Mouse (Mus musculus) liver, postnatal 0 days (tissue): ENCODE results near the gene Ifrd1. TPM values are rescaled to one million over a fixed set of nuclear protein-coding genes. Genes with fewer than 3 reads are reported as not detected.

Experiments used
- ATAC-seq: fragments of 200-750 bp; cut with Nextera tagmentation; 2 replicates; pipeline ENCODE4 v1.8.0; 2017; ENCODE audit warnings: mild to moderate bottlenecking, moderate library complexity
- DNase-seq: peaks from one replicate; pipeline ENCODE4 v3.0.0-alpha.2; 2016
- H3K27ac ChIP-seq: fragments of 300-500 bp; sonication (generic); 2 replicates; pipeline ENCODE4 v1.5.1; 2014; ENCODE audit warnings: antibody characterized with exemption, moderate library complexity, mild to moderate bottlenecking, low read depth
- H3K27me3 ChIP-seq: fragments of 300-500 bp; sonication (generic); 2 replicates; pipeline ENCODE4 v1.6.1; 2014; ENCODE audit warnings: low read length, control low read depth, mixed read lengths; ENCODE audit not compliant: insufficient read depth
- H3K36me3 ChIP-seq: fragments of 300-500 bp; sonication (generic); replicated peaks from 2 replicates; pipeline ENCODE4 v1.6.1; 2014; ENCODE audit warnings: mild to moderate bottlenecking, control low read depth, low read length, moderate library complexity, mixed read lengths; ENCODE audit not compliant: insufficient read depth
- H3K4me1 ChIP-seq: fragments of 300-500 bp; sonication (generic); 2 replicates; pipeline ENCODE4 v1.6.1; 2014; ENCODE audit warnings: antibody characterized with exemption, mild to moderate bottlenecking, control low read depth; ENCODE audit not compliant: insufficient read depth
- H3K4me2 ChIP-seq: fragments of 300-500 bp; sonication (generic); 2 replicates; pipeline ENCODE4 v1.6.1; 2014; ENCODE audit warnings: low read depth, mild to moderate bottlenecking, low read length, moderate library complexity, mixed read lengths
- H3K4me3 ChIP-seq: fragments of 300-500 bp; sonication (generic); 2 replicates; pipeline ENCODE4 v1.5.1; 2014; ENCODE audit warnings: low read depth, low read length
- H3K9ac ChIP-seq: fragments of 300-500 bp; sonication (generic); replicated peaks from 2 replicates; pipeline ENCODE4 v1.6.1; 2014; ENCODE audit warnings: mild to moderate bottlenecking, moderate library complexity
- H3K9me3 ChIP-seq: fragments of 300-500 bp; sonication (generic); 2 replicates; pipeline ENCODE4 v1.6.1; 2016; ENCODE audit warnings: mild to moderate bottlenecking, control low read depth, low read length, mixed read lengths
- CTCF ChIP-seq: sonication (generic); IDR thresholded peaks from 2 replicates; pipeline ENCODE4 v1.5.1; 2016; ENCODE audit warnings: antibody characterized with exemption, low read depth
- EP300 ChIP-seq: IDR thresholded peaks from 2 replicates; pipeline ENCODE4 v1.6.1; 2016; ENCODE audit warnings: antibody characterized with exemption, low read depth, mild to moderate bottlenecking
- WGBS: fragments of 180-500 bp; shearing (Covaris S2); extraction: QIAGEN DNeasy Blood & Tissue Kit; methylation state at CpG from one replicate; pipeline ENCODE4 v1.1.7; 2014; ENCODE audit not compliant: insufficient replicate concordance; 5-methylcytosine and 5-hydroxymethylcytosine counted together
- polyA plus RNA-seq: library from polyadenylated mRNA; unstranded; fragments of >200 nt; fragmentation: Nextera tagmentation; extraction: Ambion mirVana; gene quantifications from 2 replicates; pipeline ENCODE4 v1.2.1, GENCODE M21; 2015

The Ifrd1 gene
- polyA plus RNA-seq, 1 experiment from 2014 or later = 47.1 TPM

DNA sequence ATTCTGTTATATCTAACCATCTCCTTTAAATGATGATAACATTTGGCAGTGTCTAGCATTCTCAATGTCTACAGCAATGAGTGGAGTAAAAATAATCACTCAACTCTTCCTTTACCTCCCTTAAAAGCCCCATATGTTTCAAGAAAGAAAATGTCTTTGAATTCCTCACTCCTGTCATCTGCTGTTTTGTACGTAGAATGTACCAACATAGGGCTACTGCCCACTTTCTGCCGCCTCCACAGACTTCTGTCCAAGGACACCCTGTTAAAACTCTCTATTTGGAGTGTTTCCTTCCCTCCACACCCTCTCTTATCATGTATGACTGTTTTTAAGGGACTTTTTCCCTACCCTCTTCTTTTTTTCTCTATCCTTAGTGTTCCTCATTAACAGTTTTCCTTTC lies 16.7 kb downstream of the Ifrd1 start:
- H3K9ac ChIP-seq = no peak overlapping the region
- H3K36me3 ChIP-seq = no peaks in the 10 kb centered on the region
- no peak for ATAC-seq
- no peaks in the 10 kb centered on the region for H3K27me3 ChIP-seq
- TF ChIP-seq CTCF (no peak), EP300 (no peak)
- no peak overlapping the region for H3K4me2 ChIP-seq
- 77% methylated on average over 2 of the region's 2 CpGs for WGBS
- no peak overlapping the region for H3K27ac ChIP-seq
- no peak overlapping the region for H3K4me3 ChIP-seq
- no peaks in the 10 kb centered on the region for H3K9me3 ChIP-seq
- DNase-seq = no peak
- no peaks in the 10 kb centered on the region for H3K4me1 ChIP-seq

DNA sequence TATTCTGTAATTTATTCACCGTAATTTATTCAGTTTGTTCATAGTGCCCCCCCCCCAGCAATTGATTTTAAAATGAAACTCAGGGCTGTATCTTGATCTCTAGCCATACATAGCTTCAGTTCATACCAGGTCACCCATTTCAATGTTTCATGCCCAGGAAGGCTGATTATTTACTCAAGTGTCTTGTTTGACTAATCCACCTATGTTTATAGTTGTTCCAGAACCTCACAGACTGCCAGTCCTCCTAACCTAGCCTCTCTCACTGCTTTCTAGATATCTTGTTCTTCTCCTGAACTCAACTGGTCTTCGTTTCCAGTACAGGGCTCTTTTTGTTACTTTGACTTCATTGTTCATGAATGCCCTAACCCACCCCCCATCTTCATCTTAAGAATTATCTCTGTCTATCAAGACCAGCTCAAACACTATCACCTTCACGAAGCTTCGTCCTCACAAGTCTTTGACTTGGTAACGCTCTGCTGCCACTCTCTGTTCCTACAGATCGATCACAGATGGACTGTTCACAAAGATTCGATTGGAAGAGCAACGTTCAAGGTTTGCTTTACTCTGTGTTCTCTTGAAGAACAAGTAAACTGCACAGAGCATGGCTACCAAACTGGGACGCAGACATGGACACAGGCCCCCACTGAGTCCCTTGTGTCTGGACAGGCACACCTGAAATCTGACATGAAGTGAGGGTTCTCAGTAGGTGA lies 24.0 kb downstream of the Ifrd1 start:
- ATAC-seq = no peak
- 85% methylated on average over 9 of the region's 9 CpGs for WGBS
- H3K36me3 ChIP-seq = no peaks in the 10 kb centered on the region
- no peak overlapping the region for H3K9ac ChIP-seq
- H3K9me3 ChIP-seq = no peaks in the 10 kb centered on the region
- H3K4me1 ChIP-seq = peaks cover 15% of the 10 kb centered on the region
- H3K27ac ChIP-seq = no peak overlapping the region
- no peaks in the 10 kb centered on the region for H3K27me3 ChIP-seq
- no peak for TF ChIP-seq EP300
- TF ChIP-seq CTCF = no peak
- no peak for DNase-seq
- H3K4me3 ChIP-seq = no peak overlapping the region
- peak overlapping the region; percentile 76 for H3K4me2 ChIP-seq

DNA sequence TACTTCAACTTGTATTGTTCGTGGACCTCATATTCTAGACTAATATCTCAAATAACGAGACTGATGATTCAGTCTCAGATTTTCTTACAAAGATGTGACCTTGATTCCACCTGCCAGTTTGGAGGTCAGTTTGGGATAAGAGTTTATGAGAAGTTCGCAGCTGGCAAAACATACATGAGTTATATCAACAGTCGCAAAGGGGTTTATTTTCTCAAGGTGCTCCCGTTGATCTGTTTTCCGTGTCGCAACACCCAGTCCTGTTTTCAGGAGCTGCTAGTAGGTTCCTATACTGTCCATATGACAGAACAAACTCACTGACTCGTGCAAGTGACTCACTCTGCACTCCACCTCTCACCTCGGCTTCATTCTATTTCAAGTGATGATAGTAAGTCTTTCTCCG lies 24.6 kb downstream of the Ifrd1 start:
- ATAC-seq = no peak
- peak overlapping the region; percentile 83 for H3K27ac ChIP-seq
- peak overlapping the region; percentile 50; the same call in 1 of the 2 replicates for H3K9ac ChIP-seq
- no peak for DNase-seq
- peak overlapping the region; percentile 76 for H3K4me2 ChIP-seq
- no peaks in the 10 kb centered on the region for H3K9me3 ChIP-seq
- no peaks in the 10 kb centered on the region for H3K27me3 ChIP-seq
- WGBS = 30% methylated on average over 10 of the region's 10 CpGs
- TF ChIP-seq CTCF (no peak), EP300 (no peak)
- H3K4me3 ChIP-seq = peak overlapping the region; percentile 96
- H3K36me3 ChIP-seq = no peaks in the 10 kb centered on the region
- peaks cover 15% of the 10 kb centered on the region for H3K4me1 ChIP-seq

DNA sequence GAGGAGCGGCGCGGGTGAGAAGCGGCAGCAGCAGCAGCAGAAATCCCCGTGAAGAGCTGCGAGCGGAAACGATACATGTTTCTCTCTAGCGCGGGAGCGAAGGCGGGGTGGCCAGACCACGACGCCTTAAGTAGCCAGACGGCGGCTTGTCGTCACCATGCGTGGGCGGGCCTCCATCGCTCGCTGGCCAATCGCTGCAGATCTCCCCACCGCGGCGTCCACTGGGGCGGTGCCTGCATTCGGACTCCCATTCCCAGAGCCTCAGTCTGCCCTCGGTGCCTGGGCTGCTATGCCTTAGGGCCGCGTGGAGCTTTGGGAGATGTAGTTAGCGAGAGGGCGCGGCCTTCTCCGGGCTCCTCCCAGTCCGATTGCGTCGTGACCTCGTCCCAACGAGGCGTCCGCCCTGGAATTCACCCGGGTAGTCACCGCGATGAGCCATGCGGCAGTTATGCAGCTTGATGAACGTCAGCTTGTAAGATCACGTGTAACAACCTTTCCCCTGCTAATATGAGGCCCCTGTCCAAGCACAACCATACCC lies 25.2 kb downstream of the Ifrd1 start:
- under 1% methylated on average over 44 of the region's 47 CpGs for WGBS

DNA sequence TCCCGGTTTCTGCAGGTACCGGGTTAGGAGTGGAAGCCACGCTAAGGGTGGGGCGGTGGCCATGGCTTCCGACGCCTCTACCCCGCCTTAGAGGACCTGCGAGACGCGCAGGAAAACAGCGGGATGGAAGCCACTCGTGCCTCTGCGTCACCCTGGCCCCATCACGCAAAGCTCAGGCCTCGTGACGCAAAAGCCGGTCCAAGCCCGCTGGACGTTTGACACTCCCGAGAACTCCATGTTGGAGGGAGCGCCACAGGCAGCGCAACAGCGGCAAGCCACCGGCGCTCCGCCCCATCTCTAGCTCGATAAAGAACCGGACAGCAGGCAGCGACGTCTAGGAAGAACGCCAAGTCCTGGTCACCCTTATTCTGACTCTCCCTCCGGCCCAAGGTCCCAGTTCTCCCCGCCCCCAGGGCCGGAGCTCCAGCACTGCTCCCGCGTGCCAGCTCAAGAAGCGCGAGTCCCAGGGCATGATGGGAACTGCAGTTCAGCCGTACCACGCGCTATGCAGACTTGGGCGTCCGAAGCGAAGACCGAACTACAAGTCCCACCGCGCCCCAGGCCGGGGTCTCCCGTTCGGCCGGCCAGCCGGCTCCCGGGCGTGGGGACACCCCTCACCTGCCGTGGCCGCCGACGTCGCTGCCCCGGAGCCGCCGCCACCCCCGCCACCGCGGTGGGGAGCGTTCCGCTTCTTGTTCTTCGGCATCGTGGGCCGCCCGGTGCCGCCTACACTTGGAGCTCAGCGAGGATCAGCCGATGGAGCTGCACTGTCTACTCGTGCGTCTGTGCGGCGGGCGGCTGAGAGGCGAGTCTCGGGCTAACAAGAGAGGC lies 25.8 kb downstream of the Ifrd1 start:
- Histone ChIP-seq H3K9ac (peak overlapping the region; percentile 95), H3K4me2 (peak overlapping the region; percentile 76), H3K9me3 (no peaks in the 10 kb centered on the region), H3K27ac (peak overlapping the region; percentile 99), H3K4me1 (peaks cover 20% of the 10 kb centered on the region), H3K36me3 (no peaks in the 10 kb centered on the region; the same call in 1 of the 2 replicates), H3K27me3 (no peaks in the 10 kb centered on the region), H3K4me3 (peak overlapping the region; percentile 96)
- WGBS = under 1% methylated on average over 71 of the region's 81 CpGs
- ATAC-seq (peak; percentile 86), DNase-seq (peak; percentile 92)
- TF ChIP-seq CTCF (no peak), EP300 (no peak)

More for the DNA sequence above, 25.2 kb downstream of the Ifrd1 start:
- Histone ChIP-seq H3K4me1 (peaks cover 15% of the 10 kb centered on the region), H3K9ac (peak overlapping the region; percentile 95), H3K4me2 (peak overlapping the region; percentile 76), H3K27me3 (no peaks in the 10 kb centered on the region), H3K27ac (peak overlapping the region; percentile 99), H3K36me3 (no peaks in the 10 kb centered on the region), H3K4me3 (peak overlapping the region; percentile 96), H3K9me3 (no peaks in the 10 kb centered on the region)
- peak; percentile 93 for ATAC-seq
- TF ChIP-seq EP300 (no peak), CTCF (no peak)
- peak; percentile 98 for DNase-seq

DNA sequence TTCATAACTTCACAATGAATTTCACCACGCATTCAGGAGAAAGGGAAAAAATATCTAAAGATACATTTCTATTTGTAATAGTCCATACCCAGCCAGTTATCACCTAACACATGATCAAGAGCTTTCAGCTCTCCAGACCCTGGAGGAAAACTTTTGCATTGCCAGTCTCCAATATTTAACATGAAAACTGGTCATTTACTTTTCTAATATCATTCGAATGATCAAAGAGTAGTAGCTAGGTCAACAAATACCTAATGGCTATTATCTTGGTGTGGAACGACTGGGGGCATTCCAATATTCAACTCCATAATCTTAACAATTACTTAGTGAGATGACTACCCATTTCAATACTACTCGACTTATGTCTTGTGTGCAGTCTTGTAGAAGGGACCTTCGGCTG lies 26.7 kb downstream of the Ifrd1 start:
- H3K4me1 ChIP-seq = peaks cover 20% of the 10 kb centered on the region
- H3K27ac ChIP-seq = peak overlapping the region; percentile 99; the same call in 1 of the 2 replicates
- peak overlapping the region; percentile 95 for H3K9ac ChIP-seq
- no peak for ATAC-seq
- WGBS = 10% methylated on average over 5 of the region's 5 CpGs
- peaks cover under 1% of the 10 kb centered on the region for H3K36me3 ChIP-seq
- H3K4me3 ChIP-seq = peak overlapping the region; percentile 96
- H3K9me3 ChIP-seq = no peaks in the 10 kb centered on the region
- DNase-seq = no peak
- no peaks in the 10 kb centered on the region for H3K27me3 ChIP-seq
- H3K4me2 ChIP-seq = peak overlapping the region; percentile 76
- TF ChIP-seq EP300 (no peak), CTCF (no peak)
